ENCODE assay signal across 7 mouse cellular contexts in genomic region chr16:32658743-32659171, GRCm38 (mm10). TPM values are rescaled to one million over a fixed set of nuclear protein-coding genes. Genes with fewer than 3 reads are reported as not detected.
DNase-seq lines count a peak whose midpoint lies in the region; ATAC-seq lines count a peak whose summit lies in the region.

No protein-coding gene starts in this region.

- peak; percentile 44 to 62 for DNase-seq in left cerebral cortex, adult 18-20 months (ENCODE audit: low spot score in 2 of 2)
- DNase-seq in left cerebral cortex, postnatal 4 days, result no peak
- DNase-seq in T-cell, adult 2 months (ENCODE audit: low spot score), result peak; percentile 52
- DNase-seq in cerebellum, postnatal 25 days, result peak; percentile 78 to 81
- no peak for DNase-seq in midbrain, embryonic 11.5 days (ENCODE audit: low spot score, missing footprints)
- DNase-seq in thymus, postnatal 14 days, result peak; percentile 71

- ATAC-seq in hindbrain, embryonic 16.5 days, result peak; percentile 22
- peak; percentile 24 for ATAC-seq in midbrain, embryonic 11.5 days (ENCODE audit: low FRiP score)

- H3K4me1 ChIP-seq in hindbrain, embryonic 16.5 days (ENCODE audit: control insufficient read depth, insufficient read depth, low read depth, low read length), result peaks cover 47% of the 10 kb centered on the region
- H3K4me1 ChIP-seq in midbrain, embryonic 11.5 days (ENCODE audit: control insufficient read depth, insufficient read depth, low read length), result peaks cover 39% of the 10 kb centered on the region

- intact Hi-C loops in left cerebral cortex, postnatal 4 days (cut with DNase I), result no loop called here

- H3K36me3 ChIP-seq in hindbrain, embryonic 16.5 days (ENCODE audit: control insufficient read depth, insufficient read depth, low read length), result no peaks in the 10 kb centered on the region
- H3K36me3 ChIP-seq in midbrain, embryonic 11.5 days (ENCODE audit: control insufficient read depth, insufficient read depth, low read length), result no peaks in the 10 kb centered on the region

- H3K27ac ChIP-seq in hindbrain, embryonic 16.5 days (ENCODE audit: low read depth, low read length), result peak overlapping the region; percentile 89
- no peak overlapping the region for H3K27ac ChIP-seq in midbrain, embryonic 11.5 days (ENCODE audit: low read depth, low read length)

- no peaks in the 10 kb centered on the region for H3K9me3 ChIP-seq in hindbrain, embryonic 16.5 days (ENCODE audit: control insufficient read depth, low read length)
- no peaks in the 10 kb centered on the region for H3K9me3 ChIP-seq in midbrain, embryonic 11.5 days (ENCODE audit: control insufficient read depth, low read length)

- under 1% methylated on average over 17 of the region's 21 CpGs for whole genome bisulfite sequencing in hindbrain, embryonic 16.5 days
- WGBS in midbrain, embryonic 11.5 days, result 1% methylated on average over 12 of the region's 21 CpGs

- H3K4me2 ChIP-seq in hindbrain, embryonic 16.5 days (ENCODE audit: low read length), result peak overlapping the region; percentile 68
- peak overlapping the region; percentile 53 for H3K4me2 ChIP-seq in midbrain, embryonic 11.5 days

- peak overlapping the region; percentile 47 for H3K4me3 ChIP-seq in hindbrain, embryonic 16.5 days (ENCODE audit: low read length)
- peak overlapping the region; percentile 27 for H3K4me3 ChIP-seq in midbrain, embryonic 11.5 days (ENCODE audit: low read depth, low read length)

- H3K9ac ChIP-seq in hindbrain, embryonic 16.5 days (ENCODE audit: low read depth, low read length), result peak overlapping the region; percentile 66
- H3K9ac ChIP-seq in midbrain, embryonic 11.5 days (ENCODE audit: low read length), result peak overlapping the region; percentile 53

- no peaks in the 10 kb centered on the region for H3K27me3 ChIP-seq in hindbrain, embryonic 16.5 days (replicated peaks; ENCODE audit: control insufficient read depth, insufficient read depth, low read length)
- H3K27me3 ChIP-seq in midbrain, embryonic 11.5 days (ENCODE audit: control insufficient read depth, insufficient read depth, low read length), result no peaks in the 10 kb centered on the region

RNA-seq across cellular contexts. Expression of gene Tnk2, which starts 15.1 kb away (rescaled TPM):
- total RNA-seq in left cerebral cortex, adult 18-20 months (2021), result 100 to 1,000 TPM; 245 to 253 TPM
- 10 to 100 TPM; 84.7 to 99.6 TPM for total RNA-seq in left cerebral cortex, postnatal 4 days (2021)
- polyA plus RNA-seq in hindbrain, embryonic 16.5 days (2015; fragmentation: Nextera tagmentation; extraction: Ambion mirVana), result 19.3 and 22.6 TPM in 2 replicates
- polyA plus RNA-seq in midbrain, embryonic 11.5 days (2014; fragmentation: Nextera tagmentation; extraction: Ambion mirVana), result 6.1 and 6.6 TPM in 2 replicates

RNA-seq across cellular contexts. Expression of gene Tfrc, which starts 50.0 kb away (rescaled TPM):
- 10 to 100 TPM; 51.8 to 61.6 TPM for total RNA-seq in left cerebral cortex, adult 18-20 months (2021)
- total RNA-seq in left cerebral cortex, postnatal 4 days (2021), result 10 to 100 TPM; 77.2 to 90.3 TPM
- polyA plus RNA-seq in hindbrain, embryonic 16.5 days (2015; fragmentation: Nextera tagmentation; extraction: Ambion mirVana), result 26.3 and 36.5 TPM in 2 replicates
- 87.1 and 89.3 TPM in 2 replicates for polyA plus RNA-seq in midbrain, embryonic 11.5 days (2014; fragmentation: Nextera tagmentation; extraction: Ambion mirVana)

Comparison
In these comparisons a context has a peak if more than half of its experiments do, and no peak if none do; other contexts are left out.
1. DNase-seq: peak in left cerebral cortex, adult 18-20 months (2 of 2), T-cell, adult 2 months (single experiment), cerebellum, postnatal 25 days (2 of 2) and thymus, postnatal 14 days (single experiment); none in left cerebral cortex, postnatal 4 days (single experiment) and midbrain, embryonic 11.5 days (single experiment).